Mouse (Mus musculus) midbrain, embryonic 14.5 days (tissue): ENCODE measurements around the gene Cdkal1. TPM values are rescaled to one million over a fixed set of nuclear protein-coding genes. Genes with fewer than 3 reads are reported as not detected.

Experiments used
- ATAC-seq: fragments of 200-750 bp; cut with Nextera tagmentation; 2 replicates; pipeline ENCODE4 v1.8.0; 2017; ENCODE audit warnings: moderate number of reproducible peaks, moderate library complexity; ENCODE audit not compliant: low FRiP score, low TSS enrichment
- DNase-seq: peaks from one replicate; pipeline ENCODE4 v3.0.0-alpha.2; 2015
- H3K27ac ChIP-seq: fragments of 300-500 bp; sonication (generic); replicated peaks from 2 replicates; pipeline ENCODE4 v1.5.1; 2014; ENCODE audit warnings: mild to moderate bottlenecking, low read depth, low read length, moderate library complexity
- H3K27me3 ChIP-seq: fragments of 300-500 bp; sonication (generic); 2 replicates; pipeline ENCODE4 v1.6.1; 2014; ENCODE audit warnings: low read length, control low read depth, mixed read lengths; ENCODE audit not compliant: control insufficient read depth, insufficient read depth
- H3K36me3 ChIP-seq: fragments of 300-500 bp; sonication (generic); 2 replicates; pipeline ENCODE4 v1.6.1; 2014; ENCODE audit warnings: low read length, control low read depth; ENCODE audit not compliant: control insufficient read depth, insufficient read depth
- H3K4me1 ChIP-seq: fragments of 300-500 bp; sonication (generic); 2 replicates; pipeline ENCODE4 v1.6.1; 2014; ENCODE audit warnings: mild to moderate bottlenecking, antibody characterized with exemption, low read length, control low read depth; ENCODE audit not compliant: control insufficient read depth, insufficient read depth
- H3K4me2 ChIP-seq: fragments of 300-500 bp; sonication (generic); 2 replicates; pipeline ENCODE4 v1.6.1; 2014; ENCODE audit warnings: mild to moderate bottlenecking, low read length, moderate library complexity
- H3K4me3 ChIP-seq: fragments of 300-500 bp; sonication (generic); replicated peaks from 2 replicates; pipeline ENCODE4 v1.5.1; 2014; ENCODE audit warnings: low read depth, low read length
- H3K9ac ChIP-seq: fragments of 300-500 bp; sonication (generic); replicated peaks from 2 replicates; pipeline ENCODE4 v1.6.1; 2014; ENCODE audit warnings: mild to moderate bottlenecking, low read length, moderate library complexity
- H3K9me3 ChIP-seq: fragments of 300-500 bp; sonication (generic); 2 replicates; pipeline ENCODE4 v1.6.1; 2016; ENCODE audit warnings: low read length, control low read depth, mixed read lengths; ENCODE audit not compliant: control insufficient read depth
- WGBS: fragments of 180-500 bp; shearing (Covaris S2); extraction: QIAGEN DNeasy Blood & Tissue Kit; methylation state at CpG from one replicate; pipeline ENCODE4 v1.1.7; 2014; 5-methylcytosine and 5-hydroxymethylcytosine counted together
- polyA plus RNA-seq: library from polyadenylated mRNA; unstranded; fragments of >200 nt; fragmentation: Nextera tagmentation; extraction: Ambion mirVana; gene quantifications from 2 replicates; pipeline ENCODE4 v1.2.1, GENCODE M21; 2014

Gene Cdkal1
- polyA plus RNA-seq, 1 experiment from 2014 or later = 23.5 TPM

DNA sequence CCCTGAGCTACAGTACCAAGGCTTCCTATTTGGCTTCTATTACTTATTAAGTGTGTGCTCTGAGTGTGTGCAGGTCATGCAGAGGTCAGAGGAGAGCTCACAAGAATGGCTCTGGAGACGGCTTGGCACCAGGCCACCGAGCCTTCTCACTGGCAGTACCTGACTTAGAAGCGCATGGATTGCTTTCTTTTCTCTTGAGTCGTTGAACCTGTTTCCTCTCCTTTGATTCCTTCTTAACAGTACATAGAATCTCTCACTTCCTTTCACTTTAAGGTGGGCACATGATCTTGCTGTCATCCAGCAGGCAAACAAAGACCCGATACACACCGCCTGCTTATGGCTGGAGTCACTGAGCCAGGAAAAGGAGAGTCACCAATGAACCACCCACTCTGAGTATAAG is 74.8 kb downstream of the Cdkal1 start:
- Histone ChIP-seq H3K36me3 (no peaks in the 10 kb centered on the region), H3K9me3 (no peaks in the 10 kb centered on the region), H3K4me1 (no peaks in the 10 kb centered on the region), H3K27ac (no peak overlapping the region), H3K9ac (no peak overlapping the region), H3K4me3 (no peak overlapping the region), H3K4me2 (no peak overlapping the region), H3K27me3 (no peaks in the 10 kb centered on the region)
- ATAC-seq (no peak), DNase-seq (no peak)
- 60% methylated on average over 6 of the region's 6 CpGs for WGBS

DNA sequence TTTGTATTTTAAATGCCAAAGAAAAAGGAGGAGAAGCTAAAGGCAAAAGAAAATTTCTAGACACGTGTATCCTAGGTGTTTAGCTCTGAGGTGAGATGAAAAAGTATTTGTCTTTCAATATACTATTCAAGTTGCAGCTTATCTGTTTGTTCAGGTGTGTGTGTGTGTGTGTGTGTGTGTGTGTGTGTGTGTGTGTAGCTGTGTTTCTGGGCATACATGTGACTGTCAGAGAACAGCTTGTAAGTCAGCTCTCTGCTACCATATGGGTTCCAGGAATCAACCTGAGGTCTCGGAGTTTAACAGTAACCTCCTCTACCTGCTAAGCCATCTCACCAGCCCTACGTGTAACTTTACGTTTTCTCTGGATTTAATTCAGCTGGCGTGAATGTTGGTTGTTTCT is 76.0 kb downstream of the Cdkal1 start:
- H3K27me3 ChIP-seq = no peaks in the 10 kb centered on the region
- H3K36me3 ChIP-seq = no peaks in the 10 kb centered on the region
- H3K9ac ChIP-seq = no peak overlapping the region
- no peak for ATAC-seq
- no peaks in the 10 kb centered on the region for H3K4me1 ChIP-seq
- no peak for DNase-seq
- H3K4me3 ChIP-seq = no peak overlapping the region
- no peaks in the 10 kb centered on the region for H3K9me3 ChIP-seq
- no peak overlapping the region for H3K4me2 ChIP-seq
- 88% methylated on average over 5 of the region's 5 CpGs for WGBS
- H3K27ac ChIP-seq = no peak overlapping the region

DNA sequence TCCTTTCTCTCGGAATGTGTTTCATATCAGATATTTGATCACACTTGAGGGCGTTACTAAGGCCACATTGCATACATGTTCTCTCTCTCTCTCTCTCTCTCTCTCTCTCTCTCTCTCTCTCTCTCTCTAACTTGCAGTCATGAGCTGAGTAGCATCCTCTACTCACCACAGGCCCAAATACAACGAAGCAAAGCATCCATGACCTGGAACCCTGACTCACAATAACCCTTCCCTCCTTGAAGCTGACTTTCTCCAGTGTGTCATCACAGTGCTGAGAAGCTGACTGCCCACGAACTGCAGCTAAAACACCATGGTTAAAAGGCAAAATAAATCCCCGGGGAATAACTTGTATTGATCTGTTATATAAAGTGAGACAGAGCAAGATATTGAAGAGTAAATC is 76.4 kb downstream of the Cdkal1 start:
- no peak overlapping the region for H3K4me3 ChIP-seq
- no peaks in the 10 kb centered on the region for H3K27me3 ChIP-seq
- no peak overlapping the region for H3K9ac ChIP-seq
- 73% methylated on average over 5 of the region's 5 CpGs for WGBS
- H3K9me3 ChIP-seq = no peaks in the 10 kb centered on the region
- no peak overlapping the region for H3K27ac ChIP-seq
- H3K4me1 ChIP-seq = no peaks in the 10 kb centered on the region
- ATAC-seq (no peak), DNase-seq (no peak)
- no peaks in the 10 kb centered on the region for H3K36me3 ChIP-seq
- H3K4me2 ChIP-seq = no peak overlapping the region

- ATAC-seq (no peak), DNase-seq (no peak)
- H3K4me3 ChIP-seq = no peak overlapping the region
- no peak overlapping the region for H3K9ac ChIP-seq
- H3K4me2 ChIP-seq = no peak overlapping the region
- no peaks in the 10 kb centered on the region for H3K4me1 ChIP-seq
- H3K36me3 ChIP-seq = no peaks in the 10 kb centered on the region
- no peak overlapping the region for H3K27ac ChIP-seq
- H3K27me3 ChIP-seq = no peaks in the 10 kb centered on the region
- no peaks in the 10 kb centered on the region for H3K9me3 ChIP-seq
- WGBS = 92% methylated on average over 6 of the region's 6 CpGs
Measured at GRCm38 (mm10) chr13:29778124-29778523, 77.3 kb downstream of the Cdkal1 start.

DNA sequence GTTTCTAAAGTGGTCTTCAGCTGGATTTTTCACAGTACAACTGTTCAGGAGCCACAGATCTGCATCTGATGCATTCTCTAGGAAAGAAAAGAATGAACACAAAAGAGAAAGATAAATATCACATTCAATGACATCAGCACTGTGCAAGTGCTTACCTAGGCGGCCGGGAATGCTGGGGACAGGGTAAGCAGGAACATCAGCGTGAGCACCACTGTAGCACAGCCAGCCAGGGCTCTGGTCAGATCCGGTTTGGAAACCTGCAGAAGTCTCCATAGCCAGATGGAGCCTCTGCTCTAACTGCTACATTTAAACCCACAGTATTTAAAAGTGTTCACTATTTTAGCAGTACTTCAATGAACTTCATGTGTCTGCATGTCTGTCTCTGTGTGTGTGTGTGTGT is 78.2 kb downstream of the Cdkal1 start:
- no peak overlapping the region for H3K4me3 ChIP-seq
- no peaks in the 10 kb centered on the region for H3K4me1 ChIP-seq
- no peak for DNase-seq
- no peaks in the 10 kb centered on the region for H3K36me3 ChIP-seq
- no peaks in the 10 kb centered on the region for H3K9me3 ChIP-seq
- no peak for ATAC-seq
- no peaks in the 10 kb centered on the region for H3K27me3 ChIP-seq
- 92% methylated on average over 4 of the region's 4 CpGs for WGBS
- no peak overlapping the region for H3K27ac ChIP-seq
- no peak overlapping the region for H3K9ac ChIP-seq
- H3K4me2 ChIP-seq = no peak overlapping the region

DNA sequence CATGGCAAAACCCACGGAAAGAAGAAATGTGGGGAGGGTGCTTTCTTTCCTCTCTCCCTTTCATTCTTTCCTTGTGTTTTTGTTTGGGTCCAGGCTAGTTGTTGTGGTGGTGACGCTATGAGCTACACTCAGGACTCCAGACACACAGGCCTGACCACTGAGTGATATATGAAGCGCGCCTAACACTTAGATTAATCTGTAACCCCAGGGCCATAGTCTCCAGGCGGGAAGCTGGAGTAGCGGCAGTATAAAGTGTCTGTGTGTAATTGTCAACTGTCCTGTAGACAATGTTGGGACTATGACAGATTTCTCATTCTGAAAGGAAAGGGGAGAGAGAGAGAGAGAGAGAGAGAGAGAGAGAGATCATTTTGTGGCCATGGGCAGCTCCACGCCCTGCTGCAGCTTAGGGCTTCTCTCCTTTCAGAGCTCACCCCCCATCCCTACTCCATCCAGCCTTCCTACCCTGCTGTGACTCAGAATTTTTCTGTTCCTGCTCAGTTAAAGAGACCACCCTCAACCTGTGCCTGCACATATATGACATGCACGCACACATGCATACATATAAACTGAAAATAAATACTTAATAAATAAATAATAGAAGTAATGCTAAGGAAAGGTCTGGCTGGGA is 79.8 kb downstream of the Cdkal1 start:
- H3K27ac ChIP-seq = no peak overlapping the region
- no peaks in the 10 kb centered on the region for H3K4me1 ChIP-seq
- H3K9ac ChIP-seq = no peak overlapping the region
- H3K4me3 ChIP-seq = no peak overlapping the region
- no peaks in the 10 kb centered on the region for H3K27me3 ChIP-seq
- WGBS = 71% methylated on average over 8 of the region's 8 CpGs
- H3K36me3 ChIP-seq = no peaks in the 10 kb centered on the region
- ATAC-seq (no peak), DNase-seq (no peak)
- no peaks in the 10 kb centered on the region for H3K9me3 ChIP-seq
- no peak overlapping the region for H3K4me2 ChIP-seq

DNA sequence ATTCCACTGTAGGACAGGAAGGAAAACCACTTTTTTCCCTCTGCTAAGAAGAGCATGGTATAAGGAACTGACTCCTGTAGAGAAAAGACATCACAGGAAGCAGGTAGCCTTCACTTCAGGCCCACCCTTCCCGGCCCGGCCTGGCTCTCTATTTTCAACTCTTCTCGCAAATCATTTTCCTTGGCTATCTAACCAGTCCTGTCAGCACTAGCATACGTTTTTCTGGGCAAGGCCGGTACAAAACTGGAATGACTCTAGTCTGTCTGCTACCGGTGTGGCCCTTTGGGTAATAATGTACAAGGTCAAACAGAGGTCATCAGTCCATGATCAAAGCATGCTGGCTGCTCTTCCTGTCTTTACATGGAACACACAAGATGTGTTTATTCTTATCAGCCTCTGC is 81.9 kb downstream of the Cdkal1 start:
- H3K4me1 ChIP-seq = peaks cover 8% of the 10 kb centered on the region; the same call in 1 of the 2 replicates
- H3K27me3 ChIP-seq = no peaks in the 10 kb centered on the region
- ATAC-seq (no peak), DNase-seq (no peak)
- no peak overlapping the region for H3K4me3 ChIP-seq
- no peaks in the 10 kb centered on the region for H3K36me3 ChIP-seq
- H3K4me2 ChIP-seq = no peak overlapping the region
- whole genome bisulfite sequencing = 76% methylated on average over 6 of the region's 6 CpGs
- H3K27ac ChIP-seq = no peak overlapping the region
- no peaks in the 10 kb centered on the region for H3K9me3 ChIP-seq
- no peak overlapping the region for H3K9ac ChIP-seq

DNA sequence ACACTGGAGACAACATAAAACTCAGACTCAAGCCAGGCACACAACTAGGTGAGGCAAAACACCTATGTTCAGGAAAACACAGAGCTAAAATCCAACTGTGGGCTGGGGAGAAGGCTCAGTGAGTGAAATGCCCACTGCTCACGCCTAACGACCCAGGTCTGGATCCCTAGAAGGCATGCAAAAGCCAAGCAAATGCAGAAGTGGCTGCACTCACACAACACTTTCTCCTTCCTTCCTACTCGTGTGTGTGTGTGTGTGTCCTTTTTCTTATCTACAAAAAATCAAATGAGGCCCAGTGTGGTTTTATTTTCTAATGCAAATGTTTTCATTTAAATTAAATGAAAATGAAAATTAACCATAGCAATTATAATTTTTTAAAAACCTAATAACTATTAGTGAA is 82.5 kb downstream of the Cdkal1 start:
- no peak overlapping the region for H3K9ac ChIP-seq
- H3K4me1 ChIP-seq = peaks cover 8% of the 10 kb centered on the region; the same call in 1 of the 2 replicates
- H3K36me3 ChIP-seq = no peaks in the 10 kb centered on the region
- ATAC-seq (no peak), DNase-seq (no peak)
- H3K27ac ChIP-seq = no peak overlapping the region
- no peaks in the 10 kb centered on the region for H3K27me3 ChIP-seq
- no peak overlapping the region for H3K4me2 ChIP-seq
- H3K4me3 ChIP-seq = no peak overlapping the region
- no peaks in the 10 kb centered on the region for H3K9me3 ChIP-seq
- 67% methylated on average over 3 of the region's 3 CpGs for WGBS

- H3K4me3 ChIP-seq = no peak overlapping the region
- H3K9me3 ChIP-seq = no peaks in the 10 kb centered on the region
- H3K4me2 ChIP-seq = peak overlapping the region; percentile 22; the same call in 1 of the 2 replicates
- ATAC-seq = no peak; the same call in 1 of the 2 replicates
- no peaks in the 10 kb centered on the region for H3K36me3 ChIP-seq
- 30% methylated on average over 12 of the region's 12 CpGs for WGBS
- no peak overlapping the region for H3K27ac ChIP-seq
- H3K4me1 ChIP-seq = peaks cover 8% of the 10 kb centered on the region; the same call in 1 of the 2 replicates
- no peak overlapping the region for H3K9ac ChIP-seq
- peak; percentile 77 for DNase-seq
- no peaks in the 10 kb centered on the region for H3K27me3 ChIP-seq
Measured at GRCm38 (mm10) chr13:29769647-29770436, 85.6 kb downstream of the Cdkal1 start.
